Mouse (Mus musculus) lung, postnatal 10 days (tissue): ENCODE measurements at regions not wholly inside any gene's neighbourhood (a gene's known extent, or its start where the extent isn't known, plus 50 kb on each side); places are given as distances from the start of the nearest gene placed in this dataset.

Source experiments
- DNase-seq: peaks from one replicate; pipeline ENCODE4 v3.0.0; 2021

- DNase-seq = peak; percentile 10
Measured at GRCm38 (mm10) chr13:107458730-107459129, 436.8 kb upstream of the Kif2a start.

- no peak for DNase-seq
Measured at GRCm38 (mm10) chr13:107457270-107457669, 435.3 kb upstream of the Kif2a start.

GRCm38 (mm10) chr13:107456394-107456793 lies 434.5 kb upstream of the Kif2a start:
- no peak for DNase-seq

GRCm38 (mm10) chr13:107449598-107450179 lies 427.8 kb upstream of the Kif2a start:
- DNase-seq = peak; percentile 71

GRCm38 (mm10) chr13:107447813-107448212 lies 425.9 kb upstream of the Kif2a start:
- DNase-seq = no peak

GRCm38 (mm10) chr13:107419363-107420155 lies 397.6 kb upstream of the Kif2a start:
- DNase-seq = no peak

- no peak for DNase-seq
Measured at GRCm38 (mm10) chr13:107410267-107410666, 388.3 kb upstream of the Kif2a start.

- no peak for DNase-seq
Measured at GRCm38 (mm10) chr13:107407674-107408026, 385.7 kb upstream of the Kif2a start.

- DNase-seq = no peak
Measured at GRCm38 (mm10) chr13:107406977-107407673, 385.2 kb upstream of the Kif2a start.

GRCm38 (mm10) chr13:107398621-107399363 lies 376.9 kb upstream of the Kif2a start:
- DNase-seq = no peak

- no peak for DNase-seq
Measured at GRCm38 (mm10) chr13:107396036-107396435, 374.1 kb upstream of the Kif2a start.

GRCm38 (mm10) chr13:107394451-107394850 lies 372.5 kb upstream of the Kif2a start:
- peak; percentile 9 for DNase-seq

- peak; percentile 21 for DNase-seq
Measured at GRCm38 (mm10) chr13:107389535-107390150, 367.7 kb upstream of the Kif2a start.

- DNase-seq = no peak
Measured at GRCm38 (mm10) chr13:107389074-107389473, 367.1 kb upstream of the Kif2a start.

- DNase-seq = no peak
Measured at GRCm38 (mm10) chr13:107378076-107378475, 356.1 kb upstream of the Kif2a start.

GRCm38 (mm10) chr13:107372666-107373065 lies 350.7 kb upstream of the Kif2a start:
- DNase-seq = no peak

GRCm38 (mm10) chr13:107371616-107372582 lies 350.0 kb upstream of the Kif2a start:
- peak; percentile 44 for DNase-seq

- no peak for DNase-seq
Measured at GRCm38 (mm10) chr13:107367639-107368038, 345.7 kb upstream of the Kif2a start.

- no peak for DNase-seq
Measured at GRCm38 (mm10) chr13:107365766-107366165, 343.8 kb upstream of the Kif2a start.

- DNase-seq = no peak
Measured at GRCm38 (mm10) chr13:107365241-107365640, 343.3 kb upstream of the Kif2a start.
